Mouse (Mus musculus): ENCODE measurements around the gene Mroh8. TPM values are rescaled to one million over a fixed set of nuclear protein-coding genes. Genes with fewer than 3 reads are reported as not detected.
"Not testable (repeated sequence)": the region's sequence is repeated elsewhere in the genome, so short reads cannot be mapped to it uniquely, and the experiment has no call there.

Gene Mroh8
- polyA plus RNA-seq, 1 experiment from 2014 or later, result 0.13 TPM

- ATAC-seq (no peak), DNase-seq (ENCODE audit: low spot score) (no peak)
- H3K36me3 ChIP-seq (ENCODE audit: control insufficient read depth, insufficient read depth, low read length), result peaks cover 68% of the 10 kb centered on the region
- H3K27ac ChIP-seq (ENCODE audit: low read depth, low read length), result no peak overlapping the region
- H3K4me2 ChIP-seq (ENCODE audit: low read length), result no peak overlapping the region
- no peaks in the 10 kb centered on the region for H3K4me1 ChIP-seq (ENCODE audit: control insufficient read depth, insufficient read depth, low read length)
- H3K27me3 ChIP-seq (replicated peaks; ENCODE audit: control insufficient read depth, insufficient read depth, low read length), result no peaks in the 10 kb centered on the region
- 61% methylated on average over 6 of the region's 6 CpGs for WGBS
- H3K9ac ChIP-seq (ENCODE audit: low read length), result no peak overlapping the region
- no peak overlapping the region for H3K4me3 ChIP-seq (ENCODE audit: low read depth, low read length)
- no peaks in the 10 kb centered on the region for H3K9me3 ChIP-seq (replicated peaks; ENCODE audit: control insufficient read depth, low read length)
Observed at GRCm38 (mm10) chr2:157170626-157171025, 108.7 kb downstream of the Mroh8 start.

GRCm38 (mm10) chr2:157170166-157170565, 109.2 kb downstream of the Mroh8 start:
- H3K4me3 ChIP-seq (ENCODE audit: low read depth, low read length), result no peak overlapping the region
- peak; percentile 62 for DNase-seq (ENCODE audit: low spot score)
- peak; percentile 77 for ATAC-seq
- H3K4me2 ChIP-seq (ENCODE audit: low read length), result no peak overlapping the region
- H3K9me3 ChIP-seq (replicated peaks; ENCODE audit: control insufficient read depth, low read length), result no peaks in the 10 kb centered on the region
- WGBS, result 22% methylated on average over 5 of the region's 5 CpGs
- peaks cover 63% of the 10 kb centered on the region for H3K36me3 ChIP-seq (ENCODE audit: control insufficient read depth, insufficient read depth, low read length)
- H3K9ac ChIP-seq (ENCODE audit: low read length), result no peak overlapping the region
- H3K4me1 ChIP-seq (ENCODE audit: control insufficient read depth, insufficient read depth, low read length), result no peaks in the 10 kb centered on the region
- H3K27ac ChIP-seq (ENCODE audit: low read depth, low read length), result no peak overlapping the region
- H3K27me3 ChIP-seq (replicated peaks; ENCODE audit: control insufficient read depth, insufficient read depth, low read length), result no peaks in the 10 kb centered on the region

- ATAC-seq (no peak), DNase-seq (ENCODE audit: low spot score) (no peak)
- Histone ChIP-seq H3K9ac (ENCODE audit: low read length) (no peak overlapping the region), H3K9me3 (replicated peaks; ENCODE audit: control insufficient read depth, low read length) (no peaks in the 10 kb centered on the region), H3K4me2 (ENCODE audit: low read length) (no peak overlapping the region), H3K36me3 (ENCODE audit: control insufficient read depth, insufficient read depth, low read length) (peaks cover 60% of the 10 kb centered on the region), H3K4me1 (ENCODE audit: control insufficient read depth, insufficient read depth, low read length) (no peaks in the 10 kb centered on the region), H3K27me3 (replicated peaks; ENCODE audit: control insufficient read depth, insufficient read depth, low read length) (no peaks in the 10 kb centered on the region), H3K4me3 (ENCODE audit: low read depth, low read length) (no peak overlapping the region), H3K27ac (ENCODE audit: low read depth, low read length) (no peak overlapping the region)
- WGBS, result 96% methylated on average over 12 of the region's 12 CpGs
Observed at GRCm38 (mm10) chr2:157166371-157167080, 112.8 kb downstream of the Mroh8 start.

GRCm38 (mm10) chr2:157165312-157166224, 113.8 kb downstream of the Mroh8 start:
- H3K9ac ChIP-seq (ENCODE audit: low read length); H3K27ac ChIP-seq (ENCODE audit: low read depth, low read length); H3K27me3 ChIP-seq (replicated peaks; ENCODE audit: control insufficient read depth, insufficient read depth, low read length); H3K4me2 ChIP-seq (ENCODE audit: low read length); ATAC-seq; DNase-seq (ENCODE audit: low spot score); H3K9me3 ChIP-seq (replicated peaks; ENCODE audit: control insufficient read depth, low read length); H3K4me1 ChIP-seq (ENCODE audit: control insufficient read depth, insufficient read depth, low read length); H3K4me3 ChIP-seq (ENCODE audit: low read depth, low read length): not testable (repeated sequence)
- peaks cover 67% of the 10 kb centered on the region for H3K36me3 ChIP-seq (ENCODE audit: control insufficient read depth, insufficient read depth, low read length)

GRCm38 (mm10) chr2:157164101-157164500, 115.2 kb downstream of the Mroh8 start:
- Histone ChIP-seq H3K27me3 (replicated peaks; ENCODE audit: control insufficient read depth, insufficient read depth, low read length) (no peaks in the 10 kb centered on the region), H3K36me3 (ENCODE audit: control insufficient read depth, insufficient read depth, low read length) (peaks cover 70% of the 10 kb centered on the region), H3K9me3 (replicated peaks; ENCODE audit: control insufficient read depth, low read length) (no peaks in the 10 kb centered on the region), H3K9ac (ENCODE audit: low read length) (no peak overlapping the region), H3K4me1 (ENCODE audit: control insufficient read depth, insufficient read depth, low read length) (no peaks in the 10 kb centered on the region), H3K4me3 (ENCODE audit: low read depth, low read length) (no peak overlapping the region), H3K4me2 (ENCODE audit: low read length) (no peak overlapping the region), H3K27ac (ENCODE audit: low read depth, low read length) (no peak overlapping the region)
- WGBS, result 91% methylated on average over 2 of the region's 2 CpGs
- ATAC-seq, result no peak
- DNase-seq (ENCODE audit: low spot score), result no peak

Other genes with a start within 250 kb of the Mroh8 start
- 5.9 and 8.1 TPM in 2 replicates for gene Soga1, start 200.3 kb downstream of the Mroh8 start, polyA plus RNA-seq (2014; fragmentation: Nextera tagmentation; extraction: Ambion mirVana)
- not detected in 2 replicates for gene Tldc2, start 192.5 kb downstream of the Mroh8 start, polyA plus RNA-seq (2014; fragmentation: Nextera tagmentation; extraction: Ambion mirVana)
- gene Samhd1, start 144.3 kb downstream of the Mroh8 start, polyA plus RNA-seq (2014; fragmentation: Nextera tagmentation; extraction: Ambion mirVana), result 13.6 and 15.6 TPM in 2 replicates
- 12.1 and 16.1 TPM in 2 replicates for gene Rbl1, start 75.0 kb downstream of the Mroh8 start, polyA plus RNA-seq (2014; fragmentation: Nextera tagmentation; extraction: Ambion mirVana)
- gene Rpn2, start 532 bp downstream of the Mroh8 start, polyA plus RNA-seq (2014; fragmentation: Nextera tagmentation; extraction: Ambion mirVana), result 163 and 183 TPM in 2 replicates
- 1.1 and 2.5 TPM in 2 replicates for gene Ghrh, start 68.0 kb upstream of the Mroh8 start, polyA plus RNA-seq (2014; fragmentation: Nextera tagmentation; extraction: Ambion mirVana)
- 72.7 and 78.5 TPM in 2 replicates for gene Manbal, start 88.0 kb upstream of the Mroh8 start, polyA plus RNA-seq (2014; fragmentation: Nextera tagmentation; extraction: Ambion mirVana)
- 30.1 and 31.0 TPM in 2 replicates for gene Src, start 138.9 kb upstream of the Mroh8 start, polyA plus RNA-seq (2014; fragmentation: Nextera tagmentation; extraction: Ambion mirVana)